Mouse (Mus musculus): ENCODE results near the gene Agl. TPM values are rescaled to one million over a fixed set of nuclear protein-coding genes. Genes with fewer than 3 reads are reported as not detected.

The Agl gene
- polyA plus RNA-seq, 1 experiment from 2014 or later = 8.9 TPM

- H3K4me1 ChIP-seq (replicated peaks; ENCODE audit: control insufficient read depth, insufficient read depth) = peaks cover 3% of the 10 kb centered on the region; the same call in 1 of the 2 replicates
- H3K36me3 ChIP-seq (ENCODE audit: control insufficient read depth, insufficient read depth, low read length) = no peaks in the 10 kb centered on the region
- peak overlapping the region; percentile 96 for H3K27ac ChIP-seq (replicated peaks)
- ATAC-seq (ENCODE audit: low FRiP score, low TSS enrichment) = peak; percentile 95
- H3K9ac ChIP-seq (ENCODE audit: low read length) = peak overlapping the region; percentile 98
- under 1% methylated on average over 69 of the region's 85 CpGs for whole genome bisulfite sequencing
- H3K27me3 ChIP-seq (ENCODE audit: control insufficient read depth, insufficient read depth, low read length) = no peaks in the 10 kb centered on the region
- no peaks in the 10 kb centered on the region for H3K9me3 ChIP-seq (ENCODE audit: control insufficient read depth, low read length)
- peak; percentile 82 for DNase-seq (ENCODE audit: low spot score)
- H3K4me2 ChIP-seq (replicated peaks; ENCODE audit: low read depth) = peak overlapping the region; percentile 84
- peak overlapping the region; percentile 96 for H3K4me3 ChIP-seq (ENCODE audit: low read depth, low read length)
- no peak for TF ChIP-seq CTCF (IDR thresholded peaks at IDR 0.05; ENCODE audit: low read depth)
- no peak for TF ChIP-seq EP300 (optimal IDR thresholded peaks at IDR 0.05)
Observed at GRCm38 (mm10) chr3:116711624-116712435, 96.1 kb downstream of the Agl start.

GRCm38 (mm10) chr3:116710941-116711340 lies 97.0 kb downstream of the Agl start:
- WGBS = 34% methylated on average over 9 of the region's 9 CpGs

GRCm38 (mm10) chr3:116705637-116706204 lies 102.2 kb downstream of the Agl start:
- Histone ChIP-seq H3K4me1 (replicated peaks; ENCODE audit: control insufficient read depth, insufficient read depth) (no peaks in the 10 kb centered on the region), H3K9ac (ENCODE audit: low read length) (no peak overlapping the region), H3K27me3 (ENCODE audit: control insufficient read depth, insufficient read depth, low read length) (no peaks in the 10 kb centered on the region), H3K4me3 (ENCODE audit: low read depth, low read length) (no peak overlapping the region), H3K4me2 (replicated peaks; ENCODE audit: low read depth) (no peak overlapping the region), H3K9me3 (ENCODE audit: control insufficient read depth, low read length) (no peaks in the 10 kb centered on the region), H3K36me3 (ENCODE audit: control insufficient read depth, insufficient read depth, low read length) (no peaks in the 10 kb centered on the region), H3K27ac (replicated peaks) (no peak overlapping the region)
- DNase-seq (ENCODE audit: low spot score) (no peak), ATAC-seq (ENCODE audit: low FRiP score, low TSS enrichment) (no peak)
- TF ChIP-seq CTCF (IDR thresholded peaks at IDR 0.05; ENCODE audit: low read depth) (no peak), EP300 (optimal IDR thresholded peaks at IDR 0.05) (no peak)
- WGBS = 93% methylated on average over 1 of the region's 1 CpGs

More at GRCm38 (mm10) chr3:116710941-116711340, 97.0 kb downstream of the Agl start:
- ATAC-seq (ENCODE audit: low FRiP score, low TSS enrichment) (no peak), DNase-seq (ENCODE audit: low spot score) (no peak)
- Histone ChIP-seq H3K9ac (ENCODE audit: low read length) (peak overlapping the region; percentile 98), H3K4me2 (replicated peaks; ENCODE audit: low read depth) (peak overlapping the region; percentile 84), H3K27me3 (ENCODE audit: control insufficient read depth, insufficient read depth, low read length) (no peaks in the 10 kb centered on the region), H3K4me3 (ENCODE audit: low read depth, low read length) (peak overlapping the region; percentile 96), H3K27ac (replicated peaks) (0 out of 2 replicates have a peak overlapping the region, but pooled peaks have one; percentile 35), H3K36me3 (ENCODE audit: control insufficient read depth, insufficient read depth, low read length) (no peaks in the 10 kb centered on the region), H3K9me3 (ENCODE audit: control insufficient read depth, low read length) (no peaks in the 10 kb centered on the region), H3K4me1 (replicated peaks; ENCODE audit: control insufficient read depth, insufficient read depth) (peaks cover 3% of the 10 kb centered on the region; the same call in 1 of the 2 replicates)
- TF ChIP-seq CTCF (IDR thresholded peaks at IDR 0.05; ENCODE audit: low read depth) (no peak), EP300 (optimal IDR thresholded peaks at IDR 0.05) (no peak)

- H3K4me2 ChIP-seq (replicated peaks; ENCODE audit: low read depth) = no peak overlapping the region
- no peak overlapping the region for H3K9ac ChIP-seq (ENCODE audit: low read length)
- WGBS = 87% methylated on average over 5 of the region's 5 CpGs
- H3K4me1 ChIP-seq (replicated peaks; ENCODE audit: control insufficient read depth, insufficient read depth) = no peaks in the 10 kb centered on the region
- no peaks in the 10 kb centered on the region for H3K27me3 ChIP-seq (ENCODE audit: control insufficient read depth, insufficient read depth, low read length)
- ATAC-seq (ENCODE audit: low FRiP score, low TSS enrichment) (peak; percentile 69; the same call in 1 of the 2 replicates), DNase-seq (ENCODE audit: low spot score) (no peak)
- TF ChIP-seq EP300 (optimal IDR thresholded peaks at IDR 0.05) (no peak), CTCF (IDR thresholded peaks at IDR 0.05; ENCODE audit: low read depth) (peak; percentile 19; the same call in 1 of the 2 replicates)
- 0 out of 2 replicates have a peak, but pooled peaks cover 2% of the 10 kb centered on the region for H3K36me3 ChIP-seq (ENCODE audit: control insufficient read depth, insufficient read depth, low read length)
- H3K27ac ChIP-seq (replicated peaks) = no peak overlapping the region
- no peak overlapping the region for H3K4me3 ChIP-seq (ENCODE audit: low read depth, low read length)
- H3K9me3 ChIP-seq (ENCODE audit: control insufficient read depth, low read length) = no peaks in the 10 kb centered on the region
Observed at GRCm38 (mm10) chr3:116703835-116704234, 104.1 kb downstream of the Agl start.

GRCm38 (mm10) chr3:116702647-116703272 lies 105.2 kb downstream of the Agl start:
- Histone ChIP-seq H3K4me3 (ENCODE audit: low read depth, low read length) (no peak overlapping the region), H3K4me1 (replicated peaks; ENCODE audit: control insufficient read depth, insufficient read depth) (no peaks in the 10 kb centered on the region), H3K27me3 (ENCODE audit: control insufficient read depth, insufficient read depth, low read length) (no peaks in the 10 kb centered on the region), H3K9me3 (ENCODE audit: control insufficient read depth, low read length) (no peaks in the 10 kb centered on the region), H3K4me2 (replicated peaks; ENCODE audit: low read depth) (no peak overlapping the region), H3K9ac (ENCODE audit: low read length) (no peak overlapping the region), H3K36me3 (ENCODE audit: control insufficient read depth, insufficient read depth, low read length) (0 out of 2 replicates have a peak, but pooled peaks cover 2% of the 10 kb centered on the region), H3K27ac (replicated peaks) (0 out of 2 replicates have a peak overlapping the region, but pooled peaks have one; percentile 18)
- DNase-seq (ENCODE audit: low spot score) (no peak), ATAC-seq (ENCODE audit: low FRiP score, low TSS enrichment) (peak; percentile 79)
- WGBS = 78% methylated on average over 1 of the region's 1 CpGs
- TF ChIP-seq EP300 (optimal IDR thresholded peaks at IDR 0.05) (no peak), CTCF (IDR thresholded peaks at IDR 0.05; ENCODE audit: low read depth) (no peak)

Measured in stomach, postnatal 0 days (tissue).